Mouse (Mus musculus): ENCODE measurements around the gene Cyp1a2. TPM values are rescaled to one million over a fixed set of nuclear protein-coding genes. Genes with fewer than 3 reads are reported as not detected.
A peak's percentile ranks its signal among the peaks of the same experiment; 100 is the strongest.

The Cyp1a2 gene
- polyA plus RNA-seq, 1 experiment from 2014 or later, result not detected

GRCm38 (mm10) chr9:57657843-57658242 is 25.7 kb downstream of the Cyp1a2 start:
- H3K9ac ChIP-seq (replicated peaks), result no peak overlapping the region
- no peak overlapping the region for H3K4me3 ChIP-seq (replicated peaks)
- no peak for ATAC-seq (ENCODE audit: insufficient number of reproducible peaks, insufficient read depth, low FRiP score, low TSS enrichment, low read depth)
- H3K9me3 ChIP-seq, result no peaks in the 10 kb centered on the region
- H3K4me1 ChIP-seq (replicated peaks), result 0 out of 2 replicates have a peak, but pooled peaks cover 6% of the 10 kb centered on the region
- peaks cover 23% of the 10 kb centered on the region for H3K27me3 ChIP-seq
- no peak overlapping the region for H3K4me2 ChIP-seq
- WGBS, result 65% methylated on average over 4 of the region's 4 CpGs
- no peaks in the 10 kb centered on the region for H3K36me3 ChIP-seq
- H3K27ac ChIP-seq, result no peak overlapping the region

GRCm38 (mm10) chr9:57656631-57657350 is 26.7 kb downstream of the Cyp1a2 start:
- Histone ChIP-seq H3K9ac (replicated peaks) (no peak overlapping the region), H3K4me3 (replicated peaks) (no peak overlapping the region), H3K27ac (no peak overlapping the region), H3K4me2 (no peak overlapping the region), H3K4me1 (replicated peaks) (0 out of 2 replicates have a peak, but pooled peaks cover 8% of the 10 kb centered on the region), H3K36me3 (no peaks in the 10 kb centered on the region), H3K9me3 (no peaks in the 10 kb centered on the region), H3K27me3 (peaks cover 24% of the 10 kb centered on the region)
- 86% methylated on average over 19 of the region's 19 CpGs for WGBS
- no peak for ATAC-seq (ENCODE audit: insufficient number of reproducible peaks, insufficient read depth, low FRiP score, low TSS enrichment, low read depth)

- 4% methylated on average over 11 of the region's 11 CpGs for WGBS
- ATAC-seq (ENCODE audit: insufficient number of reproducible peaks, insufficient read depth, low FRiP score, low TSS enrichment, low read depth), result no peak
- Histone ChIP-seq H3K9ac (replicated peaks) (no peak overlapping the region; the same call in 1 of the 2 replicates), H3K36me3 (no peaks in the 10 kb centered on the region), H3K27me3 (peaks cover 24% of the 10 kb centered on the region), H3K9me3 (no peaks in the 10 kb centered on the region), H3K4me3 (replicated peaks) (peak overlapping the region; percentile 19; the same call in 1 of the 2 replicates), H3K4me2 (peak overlapping the region; percentile 54), H3K27ac (no peak overlapping the region), H3K4me1 (replicated peaks) (peaks cover 16% of the 10 kb centered on the region)
Measured at GRCm38 (mm10) chr9:57655749-57656148, 27.8 kb downstream of the Cyp1a2 start.

GRCm38 (mm10) chr9:57654966-57655365 is 28.5 kb downstream of the Cyp1a2 start:
- 79% methylated on average over 1 of the region's 1 CpGs for WGBS
- no peaks in the 10 kb centered on the region for H3K36me3 ChIP-seq
- H3K4me2 ChIP-seq, result no peak overlapping the region
- peaks cover 24% of the 10 kb centered on the region for H3K27me3 ChIP-seq
- no peak for ATAC-seq (ENCODE audit: insufficient number of reproducible peaks, insufficient read depth, low FRiP score, low TSS enrichment, low read depth)
- H3K4me1 ChIP-seq (replicated peaks), result peaks cover 21% of the 10 kb centered on the region
- no peaks in the 10 kb centered on the region for H3K9me3 ChIP-seq
- no peak overlapping the region for H3K4me3 ChIP-seq (replicated peaks)
- no peak overlapping the region for H3K27ac ChIP-seq
- no peak overlapping the region for H3K9ac ChIP-seq (replicated peaks)

GRCm38 (mm10) chr9:57653283-57653682 is 30.2 kb downstream of the Cyp1a2 start, which contains the start of gene Csk:
Csk (minus strand) TSS chr9:57653631.
- ATAC-seq (ENCODE audit: insufficient number of reproducible peaks, insufficient read depth, low FRiP score, low TSS enrichment, low read depth), result no peak
- 59% methylated on average over 5 of the region's 5 CpGs for WGBS
- H3K36me3 ChIP-seq, result no peaks in the 10 kb centered on the region
- H3K4me1 ChIP-seq (replicated peaks), result peaks cover 21% of the 10 kb centered on the region
- H3K27me3 ChIP-seq, result peaks cover 24% of the 10 kb centered on the region
- H3K9ac ChIP-seq (replicated peaks), result no peak within 1 kb of the TSS
- no peak within 1 kb of the TSS for H3K4me3 ChIP-seq (replicated peaks)
- H3K4me2 ChIP-seq, result no peak within 1 kb of the TSS
- H3K27ac ChIP-seq, result no peak within 1 kb of the TSS
- no peaks in the 10 kb centered on the region for H3K9me3 ChIP-seq

- no peak overlapping the region for H3K27ac ChIP-seq
- H3K4me3 ChIP-seq (replicated peaks), result no peak overlapping the region
- no peak overlapping the region for H3K9ac ChIP-seq (replicated peaks)
- no peaks in the 10 kb centered on the region for H3K36me3 ChIP-seq
- no peak for ATAC-seq (ENCODE audit: insufficient number of reproducible peaks, insufficient read depth, low FRiP score, low TSS enrichment, low read depth)
- peaks cover 24% of the 10 kb centered on the region for H3K27me3 ChIP-seq
- peaks cover 21% of the 10 kb centered on the region for H3K4me1 ChIP-seq (replicated peaks)
- no peaks in the 10 kb centered on the region for H3K9me3 ChIP-seq
- no peak overlapping the region for H3K4me2 ChIP-seq
- 42% methylated on average over 3 of the region's 3 CpGs for WGBS
Measured at GRCm38 (mm10) chr9:57652855-57653254, 30.6 kb downstream of the Cyp1a2 start.

- WGBS, result 70% methylated on average over 9 of the region's 9 CpGs
- Histone ChIP-seq H3K4me3 (replicated peaks) (no peak overlapping the region), H3K9me3 (no peaks in the 10 kb centered on the region), H3K27ac (no peak overlapping the region), H3K4me2 (no peak overlapping the region), H3K36me3 (no peaks in the 10 kb centered on the region), H3K4me1 (replicated peaks) (peaks cover 21% of the 10 kb centered on the region), H3K9ac (replicated peaks) (no peak overlapping the region), H3K27me3 (peaks cover 24% of the 10 kb centered on the region)
- no peak for ATAC-seq (ENCODE audit: insufficient number of reproducible peaks, insufficient read depth, low FRiP score, low TSS enrichment, low read depth)
Measured at GRCm38 (mm10) chr9:57652351-57652750, 31.2 kb downstream of the Cyp1a2 start.

GRCm38 (mm10) chr9:57650786-57651311 is 32.7 kb downstream of the Cyp1a2 start:
- H3K9ac ChIP-seq (replicated peaks), result no peak overlapping the region; the same call in 1 of the 2 replicates

GRCm38 (mm10) chr9:57650130-57650785 is 33.2 kb downstream of the Cyp1a2 start:
- Histone ChIP-seq H3K9ac (replicated peaks) (no peak overlapping the region), H3K4me1 (replicated peaks) (peaks cover 17% of the 10 kb centered on the region), H3K9me3 (no peaks in the 10 kb centered on the region), H3K4me2 (no peak overlapping the region), H3K27me3 (peaks cover 24% of the 10 kb centered on the region), H3K27ac (no peak overlapping the region), H3K4me3 (replicated peaks) (no peak overlapping the region), H3K36me3 (no peaks in the 10 kb centered on the region)
- no peak for ATAC-seq (ENCODE audit: insufficient number of reproducible peaks, insufficient read depth, low FRiP score, low TSS enrichment, low read depth)
- 83% methylated on average over 6 of the region's 6 CpGs for WGBS

More at GRCm38 (mm10) chr9:57650786-57651311, 32.7 kb downstream of the Cyp1a2 start:
- Histone ChIP-seq H3K4me1 (replicated peaks) (peaks cover 17% of the 10 kb centered on the region), H3K4me2 (no peak overlapping the region), H3K27ac (no peak overlapping the region), H3K4me3 (replicated peaks) (no peak overlapping the region), H3K27me3 (peaks cover 24% of the 10 kb centered on the region), H3K9me3 (no peaks in the 10 kb centered on the region), H3K36me3 (no peaks in the 10 kb centered on the region)
- ATAC-seq (ENCODE audit: insufficient number of reproducible peaks, insufficient read depth, low FRiP score, low TSS enrichment, low read depth), result peak; percentile 60
- WGBS, result 11% methylated on average over 6 of the region's 6 CpGs

- Histone ChIP-seq H3K36me3 (0 out of 2 replicates have a peak, but pooled peaks cover 3% of the 10 kb centered on the region), H3K4me2 (no peak overlapping the region), H3K4me3 (replicated peaks) (no peak overlapping the region), H3K27ac (no peak overlapping the region), H3K9me3 (no peaks in the 10 kb centered on the region), H3K4me1 (replicated peaks) (peaks cover 33% of the 10 kb centered on the region), H3K27me3 (no peaks in the 10 kb centered on the region), H3K9ac (replicated peaks) (no peak overlapping the region)
- no peak for ATAC-seq (ENCODE audit: insufficient number of reproducible peaks, insufficient read depth, low FRiP score, low TSS enrichment, low read depth)
- WGBS, result 77% methylated on average over 4 of the region's 4 CpGs
Measured at GRCm38 (mm10) chr9:57647286-57648108, 36.0 kb downstream of the Cyp1a2 start.
